Mouse (Mus musculus): ENCODE results near the gene Gm4553.
"Not testable (repeated sequence)": the region's sequence is repeated elsewhere in the genome, so short reads cannot be mapped to it uniquely, and the experiment has no call there.

The Gm4553 gene

GRCm38 (mm10) chr7:142134206-142134995, 31.1 kb downstream of the Gm4553 start:
- DNase-seq = peak; percentile 12

GRCm38 (mm10) chr7:142128843-142129242, 36.7 kb downstream of the Gm4553 start:
- no peak for DNase-seq

GRCm38 (mm10) chr7:142120629-142121028, 44.9 kb downstream of the Gm4553 start, which contains the start of gene Gm45618:
TSS of gene Gm45618 (minus strand) at chr7:142120729.
- not testable (repeated sequence) for DNase-seq

GRCm38 (mm10) chr7:142119632-142120031, 45.9 kb downstream of the Gm4553 start:
- peak; percentile 47 for DNase-seq

Data from embryo, embryonic 11 days (tissue).